Mouse (Mus musculus) heart, adult 18-20 months (tissue): ENCODE measurements at regions not wholly inside any gene's neighbourhood (a gene's known extent, or its start where the extent isn't known, plus 50 kb on each side); places are given as distances from the start of the nearest gene placed in this dataset.

Experiments used
- DNase-seq, 2 experiments: peaks; one replicate each; pipeline ENCODE4 v3.0.0; 2021 to 2022; ENCODE audit warnings: mixed read lengths in 1 of 2

- DNase-seq, result no peak
These were observed 561.8 kb downstream of the Gm43517 start for GRCm38 (mm10) chr12:49946752-49947260.

GRCm38 (mm10) chr12:49950986-49951385 lies 566.0 kb downstream of the Gm43517 start:
- DNase-seq, result no peak

- peak in 1 of 2 experiments; percentile 2 for DNase-seq
These were observed 566.8 kb downstream of the Gm43517 start for GRCm38 (mm10) chr12:49951821-49952220.

- no peak for DNase-seq
These were observed 583.1 kb downstream of the Gm43517 start for GRCm38 (mm10) chr12:49968072-49968471.

GRCm38 (mm10) chr12:49969546-49969945 lies 584.6 kb downstream of the Gm43517 start:
- DNase-seq, result no peak

- DNase-seq, result peak; percentile 1 to 3
These were observed 589.8 kb downstream of the Gm43517 start for GRCm38 (mm10) chr12:49974591-49975323.

- no peak for DNase-seq
These were observed 590.6 kb downstream of the Gm43517 start for GRCm38 (mm10) chr12:49975553-49975952.

GRCm38 (mm10) chr12:49992501-49993079 lies 607.6 kb downstream of the Gm43517 start:
- DNase-seq, result no peak

GRCm38 (mm10) chr12:50038808-50039374 lies 610.0 kb downstream of the Prkd1 start:
- DNase-seq, result no peak

- DNase-seq, result no peak
These were observed 587.6 kb downstream of the Prkd1 start for GRCm38 (mm10) chr12:50061286-50061685.

GRCm38 (mm10) chr12:50066394-50066793 lies 582.5 kb downstream of the Prkd1 start:
- no peak for DNase-seq

GRCm38 (mm10) chr12:50071797-50072196 lies 577.1 kb downstream of the Prkd1 start:
- DNase-seq, result no peak

- DNase-seq, result no peak
These were observed 576.5 kb downstream of the Prkd1 start for GRCm38 (mm10) chr12:50072359-50072758.

GRCm38 (mm10) chr12:50073684-50074083 lies 575.2 kb downstream of the Prkd1 start:
- DNase-seq, result no peak

- DNase-seq, result no peak
These were observed 567.7 kb downstream of the Prkd1 start for GRCm38 (mm10) chr12:50081157-50081556.

- DNase-seq, result no peak
These were observed 567.3 kb downstream of the Prkd1 start for GRCm38 (mm10) chr12:50081571-50081970.

- DNase-seq, result no peak
These were observed 564.4 kb downstream of the Prkd1 start for GRCm38 (mm10) chr12:50084517-50084916.

GRCm38 (mm10) chr12:50111246-50112044 lies 537.5 kb downstream of the Prkd1 start:
- DNase-seq, result no peak

- DNase-seq, result no peak
These were observed 536.8 kb downstream of the Prkd1 start for GRCm38 (mm10) chr12:50112081-50112491.

GRCm38 (mm10) chr12:50115855-50116254 lies 533.0 kb downstream of the Prkd1 start:
- no peak for DNase-seq

- no peak for DNase-seq
These were observed 530.6 kb downstream of the Prkd1 start for GRCm38 (mm10) chr12:50118346-50118745.

- DNase-seq, result no peak
These were observed 526.8 kb downstream of the Prkd1 start for GRCm38 (mm10) chr12:50122145-50122544.

GRCm38 (mm10) chr12:50122971-50123370 lies 525.9 kb downstream of the Prkd1 start:
- no peak for DNase-seq
